Mouse (Mus musculus): Measurements from ENCODE around the gene Sim2. TPM values are rescaled to one million over a fixed set of nuclear protein-coding genes. Genes with fewer than 3 reads are reported as not detected.

Sim2 gene
- polyA plus RNA-seq, 1 experiment = not detected

DNA sequence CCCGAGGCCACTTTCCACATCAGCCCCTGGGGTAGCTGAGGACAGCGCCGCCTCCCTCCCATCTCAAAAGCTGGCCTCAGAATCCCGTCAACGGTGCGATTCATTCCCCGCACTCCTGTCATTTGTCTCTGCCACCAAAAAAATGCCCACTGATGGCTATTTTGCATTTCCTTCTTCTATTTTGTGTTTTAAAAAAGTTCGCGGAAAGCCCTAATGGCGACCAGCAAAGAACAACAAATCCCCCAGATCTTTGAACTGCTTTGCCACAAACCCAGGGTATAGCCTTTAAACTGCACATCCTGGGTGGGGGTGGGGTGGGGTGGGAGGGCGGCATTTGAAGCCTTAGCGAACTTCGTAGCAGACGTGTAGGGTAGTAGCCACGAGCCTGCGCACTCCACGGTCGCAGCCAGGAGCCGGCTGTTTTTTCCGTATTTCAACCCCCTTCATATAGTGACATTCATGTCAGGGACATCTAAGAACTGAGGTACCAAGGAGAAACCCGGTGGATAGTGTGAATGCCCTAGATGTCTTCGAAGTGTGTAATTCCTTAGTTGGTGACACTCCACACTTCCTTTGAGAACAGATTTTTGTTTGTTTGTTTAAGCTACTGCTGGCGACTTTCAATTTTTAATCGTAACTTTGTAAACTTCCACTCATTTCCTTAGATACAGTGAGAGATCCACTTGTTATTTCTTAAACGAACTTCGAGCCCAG lies 10.5 kb downstream of the Sim2 start:
- DNase-seq (ENCODE audit: low spot score) = no peak

DNA sequence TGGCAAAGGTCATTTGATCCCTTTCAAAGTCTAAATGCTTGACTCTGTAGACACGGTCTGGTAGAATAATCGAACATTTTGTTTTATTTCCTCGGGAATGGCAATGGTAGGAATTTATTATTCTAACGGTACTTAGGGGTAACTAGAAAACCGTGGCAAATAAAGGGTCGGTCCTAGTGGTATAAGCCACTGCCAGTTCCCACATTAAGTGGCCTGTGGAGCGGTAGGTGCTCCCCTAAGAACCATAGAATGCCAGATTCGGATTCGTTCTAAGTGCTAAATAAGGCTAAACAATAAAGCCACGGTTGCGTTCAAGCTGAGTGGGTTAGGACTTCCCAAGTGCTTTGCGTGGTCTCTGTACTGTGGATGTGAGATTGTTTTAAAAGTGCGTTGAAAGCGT lies 11.7 kb downstream of the Sim2 start:
- no peak for DNase-seq (ENCODE audit: low spot score)

DNA sequence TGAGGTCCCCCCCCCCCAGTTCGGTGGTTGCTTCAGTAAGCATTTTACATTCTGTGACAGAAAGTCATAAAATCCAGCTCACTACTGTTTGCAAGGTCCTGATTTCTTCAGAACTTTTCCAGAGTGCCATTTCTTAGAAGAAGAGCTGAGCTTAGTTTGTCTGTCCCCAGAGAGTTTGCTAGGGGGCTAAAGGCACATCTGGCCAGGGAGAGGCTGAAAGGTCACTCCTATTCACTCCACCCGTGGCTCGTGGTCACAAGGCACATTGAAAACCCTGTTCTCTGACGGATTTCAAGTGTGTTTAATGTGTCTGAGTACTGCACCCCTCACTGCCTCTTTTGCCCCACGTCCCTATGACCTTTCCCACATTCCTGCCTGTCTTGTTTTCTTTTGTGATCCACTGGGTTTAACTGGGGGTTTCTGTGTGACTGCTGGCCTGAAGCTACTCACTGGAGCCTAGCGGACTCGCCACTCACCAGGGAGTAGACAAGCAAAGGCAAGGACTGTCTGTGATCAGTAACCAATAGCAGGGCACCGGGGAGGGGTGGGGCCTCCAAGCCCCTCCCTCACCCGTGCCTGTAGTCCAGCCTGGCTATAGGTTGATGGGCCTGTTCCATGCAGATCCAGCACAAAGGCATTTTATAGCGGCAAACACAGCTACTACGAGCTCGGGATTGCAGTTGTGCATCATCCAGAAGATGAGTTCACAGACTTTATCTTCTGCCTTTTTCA lies 13.2 kb downstream of the Sim2 start:
- no peak for DNase-seq (ENCODE audit: low spot score)

DNA sequence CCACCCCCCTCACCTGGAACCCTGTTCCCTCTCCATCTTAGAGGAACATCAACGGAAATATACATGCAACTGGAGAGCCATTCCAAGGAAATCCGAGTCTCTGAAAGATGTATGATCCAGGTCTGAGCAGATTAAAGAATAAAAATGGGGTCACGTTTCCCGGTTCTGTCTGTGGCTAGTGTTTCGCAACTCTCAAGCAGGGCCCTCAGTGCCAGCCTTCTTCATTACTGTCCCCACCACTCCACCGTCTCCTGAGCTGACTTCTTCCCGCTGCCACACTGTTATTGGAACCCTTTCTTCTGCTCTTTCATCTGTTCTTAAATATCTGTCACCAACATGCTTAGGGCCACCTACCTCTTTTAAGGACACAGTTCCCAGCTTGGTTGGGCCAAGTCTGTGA lies 28.4 kb downstream of the Sim2 start:
- DNase-seq (ENCODE audit: low spot score) = no peak

DNA sequence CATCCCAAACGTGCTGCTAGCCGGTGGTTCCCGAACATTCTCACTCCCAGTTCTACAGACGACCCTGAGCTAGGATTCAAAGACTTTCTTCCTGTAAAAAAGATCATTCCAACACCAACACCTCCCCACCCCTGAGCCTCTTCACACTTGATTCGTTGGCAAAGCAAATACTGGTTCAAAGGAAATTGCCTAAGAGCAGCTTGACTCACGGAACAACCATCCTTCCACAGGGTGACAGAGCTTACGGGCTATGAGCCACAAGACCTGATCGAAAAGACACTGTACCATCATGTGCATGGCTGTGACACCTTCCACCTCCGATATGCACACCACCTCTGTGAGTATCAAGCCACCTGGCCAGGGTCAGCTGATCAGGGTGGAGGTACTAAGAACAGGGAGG lies 30.0 kb downstream of the Sim2 start:
- no peak for DNase-seq (ENCODE audit: low spot score)

DNA sequence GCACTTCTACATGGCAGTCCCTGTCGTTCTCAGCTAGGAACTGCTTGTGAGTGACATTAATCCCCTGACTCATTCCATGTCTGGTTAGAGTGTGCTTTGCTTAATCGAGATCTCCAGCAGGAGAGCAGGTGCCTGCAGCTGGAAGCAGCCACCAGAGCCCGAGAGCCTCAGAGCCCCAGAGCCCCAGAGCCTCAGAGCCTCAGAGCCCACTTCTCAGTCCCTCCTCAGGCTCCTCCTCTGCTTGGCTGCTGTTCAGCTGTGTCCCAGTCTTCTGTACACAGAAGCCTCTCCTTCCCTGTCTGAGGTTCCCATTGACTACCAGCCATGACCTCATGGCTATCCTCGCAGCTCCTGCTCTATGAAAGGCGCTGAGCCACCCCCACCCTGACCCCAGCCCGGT lies 32.6 kb downstream of the Sim2 start:
- no peak for DNase-seq (ENCODE audit: low spot score)

DNA sequence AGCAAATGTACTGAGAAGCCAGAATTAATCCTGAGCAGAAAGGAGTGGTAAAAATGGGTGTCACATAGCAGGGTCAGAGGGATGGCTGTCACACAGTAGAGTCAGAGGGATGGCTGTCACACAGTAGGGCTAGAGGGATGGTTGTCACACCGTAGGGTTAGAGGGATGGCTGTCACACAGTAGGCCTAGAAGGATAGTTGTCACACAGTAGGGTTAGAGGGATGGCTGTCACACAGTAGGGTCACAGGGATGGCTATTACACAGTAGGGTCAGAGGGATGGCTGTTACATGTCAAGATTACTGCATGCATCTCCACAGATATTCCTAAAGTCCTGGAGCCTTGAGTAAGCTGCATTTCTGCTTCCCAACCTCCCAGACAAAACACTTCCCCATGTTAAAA lies 33.7 kb downstream of the Sim2 start:
- DNase-seq (ENCODE audit: low spot score) = no peak

DNA sequence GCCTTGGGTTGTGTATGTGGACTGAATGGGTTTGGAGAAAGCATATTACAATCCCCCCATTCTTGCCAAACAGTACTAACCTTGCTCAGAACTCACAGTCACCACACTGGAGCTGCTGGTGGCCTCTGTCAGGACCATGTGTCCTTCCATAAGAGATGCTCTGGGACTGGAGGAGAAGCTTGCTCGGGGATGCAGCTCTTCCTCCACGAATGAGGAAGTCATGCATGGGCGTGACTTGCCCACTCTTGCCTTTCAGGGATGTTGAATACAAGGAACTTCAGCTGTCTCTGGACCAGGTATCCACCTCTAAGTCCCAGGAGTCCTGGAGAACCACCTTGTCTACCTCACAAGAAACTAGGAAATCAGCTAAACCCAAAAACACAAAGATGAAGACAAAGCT lies 37.6 kb downstream of the Sim2 start:
- no peak for DNase-seq (ENCODE audit: low spot score)

DNA sequence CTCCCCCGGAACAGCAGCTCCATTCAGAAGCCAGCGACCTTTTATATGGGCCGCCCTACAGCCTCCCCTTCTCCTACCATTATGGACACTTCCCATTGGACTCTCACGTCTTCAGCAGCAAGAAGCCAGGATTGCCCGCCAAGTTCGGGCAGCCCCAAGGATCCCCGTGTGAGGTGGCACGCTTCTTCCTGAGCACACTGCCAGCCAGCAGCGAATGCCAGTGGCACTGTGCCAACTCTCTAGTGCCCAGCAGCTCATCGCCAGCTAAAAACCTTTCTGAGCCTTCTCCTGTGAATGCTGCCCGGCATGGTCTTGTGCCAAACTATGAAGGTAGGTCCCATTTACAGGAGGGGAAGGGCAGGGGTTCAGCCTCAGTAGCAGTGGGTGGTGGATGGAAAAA lies 38.5 kb downstream of the Sim2 start:
- no peak for DNase-seq (ENCODE audit: low spot score)

DNA sequence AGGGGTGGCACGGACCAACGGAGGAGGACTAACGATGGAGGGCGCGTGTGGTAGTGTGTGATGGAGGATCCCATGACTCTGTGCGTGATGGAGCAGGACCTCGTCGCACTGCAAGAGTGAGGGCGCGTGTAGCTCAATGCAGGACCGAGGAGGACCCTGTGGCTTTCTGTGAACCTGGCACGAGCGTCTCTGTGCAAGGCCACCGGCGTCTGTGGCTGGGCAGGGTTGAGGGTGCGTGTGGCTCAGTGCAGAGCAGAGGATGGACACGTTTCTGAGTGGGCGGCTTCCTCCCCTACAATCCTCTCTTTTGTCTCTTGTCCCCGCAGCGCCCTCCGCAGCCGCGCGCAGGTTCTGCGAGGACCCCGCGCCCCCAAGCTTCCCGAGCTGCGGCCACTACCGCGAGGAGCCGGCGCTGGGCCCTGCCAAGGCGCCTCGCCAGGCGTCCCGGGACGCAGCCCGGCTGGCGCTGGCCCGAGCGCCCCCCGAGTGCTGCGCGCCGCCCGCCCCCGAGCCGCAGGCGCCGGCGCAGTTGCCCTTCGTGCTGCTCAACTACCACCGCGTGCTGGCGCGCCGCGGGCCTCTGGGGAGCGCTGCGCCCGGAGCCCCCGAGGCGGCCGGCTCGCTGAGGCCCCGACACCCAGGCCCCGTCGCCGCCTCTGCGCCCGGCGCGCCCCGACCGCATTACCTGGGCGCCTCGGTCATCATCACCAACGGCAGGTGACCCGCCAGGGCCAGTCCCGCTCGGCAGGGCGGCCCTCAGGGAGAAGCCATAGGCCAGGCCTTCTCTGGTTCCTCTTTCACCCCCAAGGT lies 40.6 kb downstream of the Sim2 start:
- no peak for DNase-seq (ENCODE audit: low spot score)

DNA sequence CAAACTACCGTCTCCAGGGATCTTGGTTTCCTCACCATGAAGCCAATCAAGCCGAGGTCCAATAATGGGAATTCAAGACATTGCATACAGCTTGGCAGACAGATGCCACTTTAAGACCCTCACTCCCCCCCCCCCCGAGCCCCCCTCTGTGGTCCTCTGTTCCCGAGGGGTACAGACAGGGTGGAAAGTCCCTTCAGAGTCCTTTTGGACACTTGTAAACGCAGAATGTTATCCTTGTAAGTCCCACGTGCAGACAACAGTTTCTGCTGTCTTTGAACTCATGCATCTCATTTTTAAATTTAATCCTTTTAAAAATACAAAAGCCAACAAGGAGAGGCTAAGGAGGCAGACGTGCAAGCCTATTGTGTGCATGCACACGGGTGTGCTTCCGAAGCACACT lies 41.5 kb downstream of the Sim2 start:
- DNase-seq (ENCODE audit: low spot score) = no peak

DNA sequence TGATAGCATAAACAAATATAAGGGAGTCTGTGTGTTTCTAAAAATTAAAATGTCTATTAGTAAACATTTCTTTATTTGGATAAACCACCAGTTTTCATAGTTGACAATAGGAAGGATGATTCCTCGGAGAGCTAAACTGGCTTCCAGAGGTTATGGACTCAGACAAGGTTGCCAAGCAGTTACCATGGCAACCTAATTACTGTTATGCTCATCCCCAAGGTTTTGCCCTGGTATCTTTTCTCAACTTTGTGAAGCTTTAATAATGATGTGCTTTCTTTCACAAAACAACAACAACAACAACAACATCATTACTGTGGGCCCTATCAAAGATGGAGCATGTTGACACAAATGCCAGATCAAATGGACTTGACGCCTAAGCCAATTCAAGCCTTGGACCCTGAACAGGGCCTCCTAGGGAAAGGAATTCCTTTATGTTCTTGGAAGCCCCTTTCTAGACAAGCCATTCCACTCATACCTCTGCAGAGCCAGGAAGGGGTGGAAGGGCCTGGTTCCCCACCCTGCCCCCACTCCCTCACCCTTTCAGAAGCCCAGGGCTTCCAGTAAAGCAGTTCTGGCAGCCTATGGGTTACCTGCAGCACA lies 43.6 kb downstream of the Sim2 start:
- no peak for DNase-seq (ENCODE audit: low spot score)

DNA sequence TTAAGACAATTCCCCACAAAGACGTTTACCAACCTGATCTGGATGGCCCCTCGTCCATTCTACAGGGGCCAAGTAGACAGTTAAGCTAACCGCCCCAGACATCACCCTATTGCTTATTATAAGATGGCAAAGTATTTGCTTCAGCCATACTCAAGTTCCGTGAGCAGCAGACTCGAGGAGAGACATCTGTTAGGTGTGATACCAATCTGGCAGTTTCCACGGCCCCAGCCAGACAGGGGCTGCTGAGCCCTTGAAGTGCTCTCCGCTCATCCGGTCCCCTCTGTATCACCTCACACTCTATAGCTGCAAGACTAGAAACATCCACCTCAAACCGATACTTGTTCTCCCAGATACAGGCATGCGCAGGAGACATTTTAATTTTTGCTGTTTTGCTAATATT lies 49.5 kb downstream of the Sim2 start:
- no peak for DNase-seq (ENCODE audit: low spot score)

DNA sequence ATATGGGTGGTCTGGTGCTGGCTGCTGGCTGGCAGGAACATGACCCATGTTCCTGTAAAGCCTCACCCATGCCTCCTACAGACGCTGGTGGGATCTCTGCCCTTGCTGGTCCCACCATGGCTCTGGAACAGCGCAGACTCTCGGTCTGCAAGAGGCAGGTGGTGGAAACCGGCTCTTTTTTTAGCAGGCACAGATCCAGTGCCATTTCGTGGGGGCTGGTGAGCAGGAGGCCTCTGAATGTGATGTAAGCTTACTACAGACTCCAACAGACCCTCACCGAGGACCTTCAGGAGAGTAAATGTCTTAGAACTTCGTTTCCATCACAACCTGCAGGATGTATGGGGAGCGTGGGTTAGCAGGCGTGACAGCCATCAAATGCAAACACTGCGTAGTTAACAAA lies 56.0 kb downstream of the Sim2 start:
- DNase-seq (ENCODE audit: low spot score) = no peak

DNA sequence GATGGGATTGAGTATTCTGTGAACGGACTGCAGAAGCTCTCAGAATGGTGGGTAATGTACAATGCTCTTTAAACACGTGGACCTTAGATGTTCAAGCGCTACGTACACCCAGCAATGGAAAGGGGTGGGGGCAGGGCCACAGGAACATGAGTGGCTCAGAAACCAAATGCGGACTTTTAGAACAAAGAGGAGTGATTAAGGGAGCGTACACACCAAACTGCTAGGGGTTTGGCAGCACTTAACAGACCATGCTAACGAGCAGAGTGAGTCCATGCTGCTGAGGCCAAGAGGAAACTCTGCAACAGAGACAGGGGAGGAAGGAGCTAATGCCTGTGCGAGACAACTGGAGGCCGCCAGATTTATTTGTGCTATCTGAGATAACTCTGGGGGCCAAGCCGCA lies 58.6 kb downstream of the Sim2 start:
- DNase-seq (ENCODE audit: low spot score) = no peak

DNA sequence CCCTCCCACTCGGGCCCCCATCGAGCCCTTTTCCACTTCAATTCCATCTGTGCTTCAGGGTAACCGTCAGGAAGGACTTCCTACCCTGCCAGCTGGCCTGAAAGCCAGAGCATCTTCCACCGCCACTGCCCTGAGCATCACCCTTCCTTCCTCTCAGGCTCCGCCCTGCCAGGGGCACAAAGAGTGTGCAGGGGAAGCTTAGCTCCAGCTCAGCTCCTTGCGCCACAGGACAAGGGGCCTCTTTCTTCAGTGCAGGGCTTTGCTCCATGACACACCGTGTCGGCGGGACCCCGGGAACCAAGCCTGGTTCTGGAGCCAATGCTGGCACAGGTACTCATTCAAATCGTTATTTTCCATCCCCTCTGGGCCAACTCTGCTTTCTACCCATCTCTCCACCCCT lies 63.4 kb downstream of the Sim2 start:
- no peak for DNase-seq (ENCODE audit: low spot score)

DNA sequence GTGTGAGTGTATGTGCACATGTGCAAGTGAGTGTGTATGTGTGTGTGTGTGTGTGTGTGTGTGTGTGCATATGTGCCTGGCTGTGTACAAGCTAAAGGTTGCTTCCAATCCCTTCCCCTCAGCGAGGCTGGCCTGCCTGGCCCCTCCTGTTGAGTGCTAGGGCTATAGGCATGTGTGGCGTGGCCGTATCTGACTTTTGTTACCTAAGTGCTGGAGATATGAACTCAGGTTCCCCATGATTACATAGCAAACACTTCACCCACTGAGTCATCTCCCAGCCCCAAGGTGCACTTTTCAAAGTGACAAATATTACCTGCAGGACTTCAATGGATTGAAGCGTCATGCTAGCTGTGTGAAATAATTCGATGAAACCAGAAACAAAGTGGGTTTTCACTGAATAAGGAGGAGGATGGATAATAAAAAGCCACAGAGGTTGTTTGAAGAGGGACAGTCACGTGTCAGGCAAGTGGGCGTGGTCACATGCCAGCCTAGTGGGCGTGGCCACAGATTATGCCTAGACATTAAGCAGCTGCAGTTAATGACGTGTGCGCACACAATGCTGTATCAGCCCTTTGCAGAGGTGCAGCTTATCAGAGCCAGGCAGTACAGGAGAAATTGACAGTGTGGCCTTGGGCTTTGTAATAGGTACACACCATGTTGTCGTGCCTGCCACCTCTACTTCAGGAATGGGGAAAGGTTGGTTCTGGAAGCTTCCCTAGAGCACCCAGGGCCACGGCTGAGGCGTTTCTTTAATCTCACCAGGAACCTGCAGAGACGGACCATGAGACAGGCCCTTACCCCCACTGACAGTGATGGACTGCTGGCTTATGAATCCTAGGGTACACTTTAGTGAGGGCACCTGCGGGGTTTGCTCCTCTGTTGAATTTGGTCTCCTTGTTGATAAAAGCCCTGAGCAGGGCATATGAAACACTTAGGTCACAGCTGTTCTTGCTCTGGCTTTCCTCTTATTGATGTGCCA lies 65.7 kb downstream of the Sim2 start:
- no peak for DNase-seq (ENCODE audit: low spot score)

DNA sequence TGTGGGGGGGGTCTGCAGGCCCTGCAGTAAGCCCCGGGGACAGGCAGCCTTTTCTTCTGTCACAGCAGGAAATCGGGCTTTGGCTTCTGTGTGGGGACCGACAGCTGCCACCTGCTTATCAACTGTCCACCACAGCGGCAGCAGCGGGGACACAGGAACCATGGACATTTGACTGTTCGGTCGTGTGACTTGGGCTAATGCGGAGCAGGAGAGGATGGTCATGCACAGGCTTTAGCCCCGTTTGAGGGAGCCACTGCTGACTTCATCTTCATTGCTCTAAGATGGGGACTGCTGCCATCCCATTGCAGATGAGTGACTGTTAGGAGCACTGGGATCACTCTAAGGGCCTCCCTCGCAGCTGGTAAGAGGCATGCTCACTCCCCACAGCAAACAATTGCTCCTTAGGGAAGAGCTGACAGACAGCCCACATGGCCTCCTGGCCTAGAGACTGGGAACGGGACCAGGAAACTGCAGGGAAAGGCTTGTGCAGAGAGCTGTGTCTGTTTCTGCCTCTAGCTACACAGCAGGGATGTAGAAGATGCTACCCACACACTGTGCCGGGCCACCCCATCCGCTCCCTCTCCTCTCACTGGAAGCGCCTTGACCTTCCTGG lies 70.4 kb downstream of the Sim2 start:
- DNase-seq (ENCODE audit: low spot score) = no peak

DNA sequence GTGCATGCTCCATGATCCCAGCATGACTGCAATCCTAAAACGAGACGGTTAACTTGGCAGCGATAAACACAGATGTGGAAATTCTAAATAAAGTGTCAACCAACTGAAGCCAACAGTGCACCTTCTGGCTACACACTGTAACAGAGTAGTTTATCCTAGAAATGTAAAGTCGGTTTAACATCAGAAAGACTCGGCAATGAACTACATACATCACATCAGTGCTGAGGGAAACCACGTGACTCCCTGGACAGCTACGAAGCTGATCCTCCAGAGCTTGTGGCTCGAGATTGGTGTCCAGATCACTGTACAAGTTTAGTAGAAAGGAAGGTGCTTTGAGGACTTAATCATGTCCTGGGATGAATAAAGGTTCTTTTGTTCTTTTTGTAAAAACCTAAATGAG lies 73.1 kb downstream of the Sim2 start:
- no peak for DNase-seq (ENCODE audit: low spot score)

DNA sequence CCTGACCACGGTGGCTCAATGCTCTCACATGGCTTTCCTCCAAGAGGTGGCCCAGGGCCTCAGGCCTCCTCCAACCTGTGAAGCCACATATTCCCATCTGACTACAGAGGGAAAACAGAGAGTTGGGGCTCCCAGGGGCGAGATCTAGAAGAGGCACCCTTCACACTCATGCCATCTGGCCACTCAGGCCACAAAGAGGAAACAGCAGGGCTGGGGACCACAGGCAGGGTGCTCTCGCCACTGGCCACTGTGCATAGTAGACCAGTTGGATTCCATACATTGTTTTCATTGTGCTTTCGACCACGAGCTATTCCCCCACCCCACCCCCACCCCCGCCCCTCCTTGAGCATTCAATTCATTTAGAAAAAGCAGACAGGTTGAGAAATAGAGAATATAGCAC lies 77.3 kb downstream of the Sim2 start:
- DNase-seq (ENCODE audit: low spot score) = no peak

DNA sequence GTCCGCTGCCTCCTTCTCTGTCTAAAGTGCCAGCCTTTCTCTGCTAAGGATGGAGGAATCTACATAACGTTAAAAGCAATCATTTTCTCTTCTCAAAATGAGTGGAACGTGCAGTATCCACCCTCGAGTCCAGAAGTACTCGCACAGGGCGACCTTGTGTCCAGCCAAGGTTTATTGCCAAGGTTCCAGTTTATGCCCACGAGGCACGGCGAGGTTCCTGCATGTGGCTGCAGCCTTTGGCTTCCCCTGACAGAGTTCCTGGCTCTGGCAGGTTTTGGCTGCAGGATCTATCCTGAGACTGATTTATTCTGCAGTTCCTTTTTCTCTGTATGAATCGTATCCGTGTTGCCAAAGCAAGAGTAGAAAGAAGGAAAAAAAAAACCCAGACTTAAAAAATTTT lies 78.3 kb downstream of the Sim2 start:
- no peak for DNase-seq (ENCODE audit: low spot score)

Data from urinary bladder, adult 2 months (tissue).